Mouse (Mus musculus) intestine, postnatal 0 days (tissue): ENCODE results near the gene Arhgap6. TPM values are rescaled to one million over a fixed set of nuclear protein-coding genes. Genes with fewer than 3 reads are reported as not detected.

Experiments used
- ATAC-seq: fragments of 200-750 bp; cut with Nextera tagmentation; 2 replicates; pipeline ENCODE4 v1.8.0; 2017; ENCODE audit warnings: mild to moderate bottlenecking, moderate TSS enrichment, moderate library complexity
- H3K27ac ChIP-seq: fragments of 300-500 bp; sonication (generic); 2 replicates; pipeline ENCODE4 v1.5.1; 2014; ENCODE audit warnings: mild to moderate bottlenecking, low read depth, low read length, moderate library complexity
- H3K27me3 ChIP-seq: fragments of 300-500 bp; sonication (generic); replicated peaks from 2 replicates; pipeline ENCODE4 v1.6.1; 2014; ENCODE audit warnings: low read length, mixed read lengths; ENCODE audit not compliant: control insufficient read depth, insufficient read depth
- H3K36me3 ChIP-seq: fragments of 300-500 bp; sonication (generic); 2 replicates; pipeline ENCODE4 v1.6.1; 2014; ENCODE audit warnings: mild to moderate bottlenecking, moderate library complexity; ENCODE audit not compliant: control insufficient read depth, insufficient read depth
- H3K4me1 ChIP-seq: fragments of 300-500 bp; sonication (generic); replicated peaks from 2 replicates; pipeline ENCODE4 v1.6.1; 2014; ENCODE audit warnings: antibody characterized with exemption, low read length, mixed read lengths; ENCODE audit not compliant: control insufficient read depth, insufficient read depth
- H3K4me2 ChIP-seq: fragments of 300-500 bp; sonication (generic); replicated peaks from 2 replicates; pipeline ENCODE4 v1.6.1; 2014; ENCODE audit warnings: low read depth, mild to moderate bottlenecking, moderate library complexity
- H3K4me3 ChIP-seq: fragments of 300-500 bp; sonication (generic); 2 replicates; pipeline ENCODE4 v1.5.1; 2014; ENCODE audit warnings: low read depth, low read length
- H3K9ac ChIP-seq: fragments of 300-500 bp; sonication (generic); 2 replicates; pipeline ENCODE4 v1.6.1; 2014; ENCODE audit warnings: mild to moderate bottlenecking, low read depth, low read length
- H3K9me3 ChIP-seq: fragments of 300-500 bp; sonication (generic); 2 replicates; pipeline ENCODE4 v1.6.1; 2016; ENCODE audit warnings: mixed run types; ENCODE audit not compliant: control insufficient read depth
- CTCF ChIP-seq: sonication (generic); IDR thresholded peaks from 2 replicates; pipeline ENCODE4 v1.5.1; 2016; ENCODE audit warnings: low read depth, mild to moderate bottlenecking, control low read depth, antibody characterized with exemption, moderate library complexity
- WGBS: fragments of 180-500 bp; shearing (Covaris S2); extraction: QIAGEN DNeasy Blood & Tissue Kit; methylation state at CpG from one replicate; pipeline ENCODE4 v1.1.7; 2014; 5-methylcytosine and 5-hydroxymethylcytosine counted together
- polyA plus RNA-seq: library from polyadenylated mRNA; unstranded; fragments of >200 nt; fragmentation: Nextera tagmentation; extraction: Ambion mirVana; gene quantifications from 2 replicates; pipeline ENCODE4 v1.2.1, GENCODE M21; 2015

Gene Arhgap6
- polyA plus RNA-seq, 1 experiment from 2014 or later = 5.9 TPM

DNA sequence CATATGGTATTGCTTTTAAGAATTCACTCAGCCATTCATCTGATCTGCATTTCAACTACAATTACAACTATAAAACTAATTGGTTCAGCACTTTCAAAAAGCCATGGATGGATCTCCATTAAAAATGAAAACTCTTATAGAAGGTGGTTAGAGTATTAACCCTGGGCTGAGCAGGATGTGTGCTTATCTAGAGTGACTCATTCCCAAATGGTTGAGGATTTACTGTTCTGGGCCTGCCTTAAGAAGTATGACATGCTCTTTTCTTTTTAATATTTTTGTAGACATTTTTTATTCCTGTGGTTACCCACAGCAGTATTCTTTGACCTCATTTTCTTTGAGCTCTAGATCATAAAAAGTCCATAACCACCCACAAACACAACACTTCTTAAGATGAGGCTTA is 267.7 kb downstream of the Arhgap6 start:
- H3K36me3 ChIP-seq = no peaks in the 10 kb centered on the region
- no peaks in the 10 kb centered on the region for H3K9me3 ChIP-seq
- no peak for TF ChIP-seq CTCF
- no peak overlapping the region for H3K9ac ChIP-seq
- H3K4me1 ChIP-seq = no peaks in the 10 kb centered on the region
- 0 out of 2 replicates have a peak, but pooled peaks cover 3% of the 10 kb centered on the region for H3K27me3 ChIP-seq
- no peak overlapping the region for H3K4me2 ChIP-seq
- H3K4me3 ChIP-seq = no peak overlapping the region
- no peak overlapping the region for H3K27ac ChIP-seq
- ATAC-seq = no peak

GRCm38 (mm10) chrX:169065298-169065697 is 270.4 kb downstream of the Arhgap6 start:
- Histone ChIP-seq H3K4me3 (no peak overlapping the region), H3K9ac (no peak overlapping the region), H3K9me3 (no peaks in the 10 kb centered on the region), H3K4me2 (no peak overlapping the region), H3K27me3 (no peaks in the 10 kb centered on the region), H3K27ac (no peak overlapping the region), H3K4me1 (no peaks in the 10 kb centered on the region), H3K36me3 (no peaks in the 10 kb centered on the region)
- WGBS = 45% methylated on average over 3 of the region's 3 CpGs
- no peak for ATAC-seq
- TF ChIP-seq CTCF = no peak

GRCm38 (mm10) chrX:169065922-169066321 is 271.0 kb downstream of the Arhgap6 start:
- no peaks in the 10 kb centered on the region for H3K9me3 ChIP-seq
- H3K4me3 ChIP-seq = no peak overlapping the region
- H3K36me3 ChIP-seq = no peaks in the 10 kb centered on the region
- ATAC-seq = no peak
- no peak overlapping the region for H3K27ac ChIP-seq
- H3K4me1 ChIP-seq = no peaks in the 10 kb centered on the region
- no peaks in the 10 kb centered on the region for H3K27me3 ChIP-seq
- no peak overlapping the region for H3K9ac ChIP-seq
- TF ChIP-seq CTCF = no peak
- 69% methylated on average over 1 of the region's 1 CpGs for WGBS
- H3K4me2 ChIP-seq = no peak overlapping the region

GRCm38 (mm10) chrX:169075020-169075419 is 280.1 kb downstream of the Arhgap6 start:
- Histone ChIP-seq H3K36me3 (no peaks in the 10 kb centered on the region), H3K4me3 (no peak overlapping the region), H3K9me3 (no peaks in the 10 kb centered on the region), H3K27ac (no peak overlapping the region), H3K4me2 (no peak overlapping the region), H3K4me1 (no peaks in the 10 kb centered on the region), H3K27me3 (no peaks in the 10 kb centered on the region), H3K9ac (no peak overlapping the region)
- no peak for ATAC-seq
- 84% methylated on average over 2 of the region's 2 CpGs for WGBS
- no peak for TF ChIP-seq CTCF

DNA sequence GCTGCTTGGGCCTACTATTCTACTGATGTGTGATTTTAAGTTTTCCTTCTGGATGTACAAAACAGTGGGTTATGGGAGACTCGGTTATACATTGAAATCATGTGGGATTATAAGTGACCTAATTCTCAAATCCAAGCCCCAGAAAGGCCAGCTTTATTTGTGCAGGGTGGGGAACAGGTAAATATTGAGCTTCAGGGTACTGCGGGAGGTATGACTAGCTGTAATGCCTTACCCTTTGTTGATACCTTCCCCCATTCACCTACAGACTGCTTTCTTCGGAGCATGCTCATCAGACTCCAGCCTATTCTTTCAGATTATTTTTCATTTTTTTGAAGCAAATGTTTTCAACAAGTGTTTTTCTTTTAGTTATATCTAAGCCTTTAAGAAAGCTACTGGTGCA is 286.7 kb downstream of the Arhgap6 start:
- WGBS = 70% methylated on average over 3 of the region's 3 CpGs

GRCm38 (mm10) chrX:169085871-169086270 is 291.0 kb downstream of the Arhgap6 start:
- no peak for ATAC-seq
- no peaks in the 10 kb centered on the region for H3K9me3 ChIP-seq
- H3K4me3 ChIP-seq = no peak overlapping the region
- no peaks in the 10 kb centered on the region for H3K27me3 ChIP-seq
- H3K36me3 ChIP-seq = no peaks in the 10 kb centered on the region
- WGBS = 10% methylated on average over 5 of the region's 5 CpGs
- peak; percentile 78 for TF ChIP-seq CTCF
- H3K27ac ChIP-seq = no peak overlapping the region
- H3K4me2 ChIP-seq = no peak overlapping the region
- no peaks in the 10 kb centered on the region for H3K4me1 ChIP-seq
- no peak overlapping the region for H3K9ac ChIP-seq

More for the DNA sequence above, 286.7 kb downstream of the Arhgap6 start:
- Histone ChIP-seq H3K9ac (no peak overlapping the region), H3K9me3 (no peaks in the 10 kb centered on the region), H3K4me3 (no peak overlapping the region), H3K4me1 (no peaks in the 10 kb centered on the region), H3K27ac (no peak overlapping the region), H3K36me3 (no peaks in the 10 kb centered on the region), H3K4me2 (no peak overlapping the region), H3K27me3 (no peaks in the 10 kb centered on the region)
- no peak for TF ChIP-seq CTCF
- ATAC-seq = no peak

GRCm38 (mm10) chrX:169089221-169089620 is 294.3 kb downstream of the Arhgap6 start:
- WGBS = 70% methylated on average over 2 of the region's 2 CpGs
- H3K27ac ChIP-seq = no peak overlapping the region
- H3K9ac ChIP-seq = no peak overlapping the region
- no peaks in the 10 kb centered on the region for H3K36me3 ChIP-seq
- no peaks in the 10 kb centered on the region for H3K4me1 ChIP-seq
- no peak overlapping the region for H3K4me3 ChIP-seq
- no peak for TF ChIP-seq CTCF
- H3K4me2 ChIP-seq = no peak overlapping the region
- no peak for ATAC-seq
- H3K27me3 ChIP-seq = no peaks in the 10 kb centered on the region
- H3K9me3 ChIP-seq = no peaks in the 10 kb centered on the region
